Mouse (Mus musculus): ENCODE data around the gene AL607142.1. TPM values are rescaled to one million over a fixed set of nuclear protein-coding genes. Genes with fewer than 3 reads are reported as not detected.

AL607142.1 gene
- polyA plus RNA-seq, 1 experiment from 2014 or later = not detected

DNA sequence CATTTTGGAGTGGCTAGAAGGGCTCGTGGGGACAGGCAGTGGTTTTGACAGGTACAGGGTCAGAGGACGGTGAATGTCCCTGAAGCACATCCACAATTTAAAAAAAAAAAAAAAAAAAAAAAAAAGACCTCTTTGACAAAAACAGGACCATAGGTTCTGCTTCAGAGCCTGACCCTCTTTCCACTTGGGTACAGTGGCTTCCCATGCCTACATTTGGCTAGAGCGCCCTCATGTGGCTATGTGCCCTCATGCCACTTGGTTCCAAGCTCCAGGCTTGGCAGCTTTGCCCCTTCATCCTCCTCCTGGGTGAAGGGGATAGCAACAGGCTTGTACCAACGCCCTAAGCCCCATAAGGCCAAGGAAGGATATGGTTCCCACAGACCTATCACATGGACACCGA, 39.8 kb downstream of the AL607142.1 start:
- 54% methylated on average over 5 of the region's 5 CpGs for WGBS (ENCODE audit: missing documents)
- no peaks in the 10 kb centered on the region for H3K79me2 ChIP-seq (ENCODE audit: inconsistent target)

DNA sequence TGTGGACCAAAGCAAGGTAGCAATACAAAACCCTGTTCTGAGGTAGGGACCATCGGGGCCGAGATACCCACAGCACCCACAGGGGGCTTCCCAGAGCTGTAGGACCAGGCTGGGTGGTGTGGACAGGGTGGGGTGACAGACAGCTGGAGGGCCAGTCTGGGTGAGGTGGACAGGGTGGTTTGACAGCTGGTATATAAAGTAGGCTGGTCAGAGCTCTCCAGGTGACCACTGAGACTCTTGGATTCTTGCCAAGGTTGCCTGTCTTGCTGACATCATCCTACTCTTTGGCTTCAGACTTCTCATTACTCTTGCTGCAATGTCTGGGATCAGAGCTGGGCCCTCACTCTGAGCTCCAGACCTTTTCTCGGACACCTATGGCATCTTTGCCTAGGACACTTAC, 41.6 kb downstream of the AL607142.1 start:
- H3K4me3 ChIP-seq (ENCODE audit: inconsistent target) = no peak overlapping the region
- no peaks in the 10 kb centered on the region for H3K79me2 ChIP-seq (ENCODE audit: inconsistent target)
- no peak overlapping the region for H3K27ac ChIP-seq
- H3K36me3 ChIP-seq (ENCODE audit: inconsistent target) = no peaks in the 10 kb centered on the region
- 96% methylated on average over 3 of the region's 3 CpGs for WGBS (ENCODE audit: missing documents)

More for the DNA sequence above, 39.8 kb downstream of the AL607142.1 start:
- Histone ChIP-seq H3K36me3 (ENCODE audit: inconsistent target) (no peaks in the 10 kb centered on the region), H3K4me3 (ENCODE audit: inconsistent target) (no peak overlapping the region), H3K27ac (no peak overlapping the region)

DNA sequence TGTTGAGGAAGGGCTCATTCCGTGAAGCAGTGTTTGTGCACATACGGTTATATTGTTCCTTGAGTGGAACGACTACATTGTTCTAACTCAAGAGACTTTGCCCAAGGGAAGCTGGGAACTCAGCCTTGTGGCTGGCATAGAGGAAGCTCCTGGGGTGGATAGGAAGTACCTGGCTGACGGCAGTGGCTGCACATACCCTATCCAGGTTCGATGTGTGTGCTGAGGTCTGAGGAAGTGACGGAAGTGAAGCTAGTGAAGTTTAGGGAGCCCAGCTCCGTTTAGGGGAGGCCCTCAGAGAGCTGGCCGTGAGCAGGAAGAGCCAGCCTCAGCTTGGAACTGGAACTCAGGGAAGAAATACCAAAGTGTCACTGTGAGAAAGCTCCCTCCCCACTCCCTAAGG, 43.0 kb downstream of the AL607142.1 start:
- Histone ChIP-seq H3K36me3 (ENCODE audit: inconsistent target) (no peaks in the 10 kb centered on the region), H3K27ac (no peak overlapping the region), H3K4me3 (ENCODE audit: inconsistent target) (no peak overlapping the region), H3K79me2 (ENCODE audit: inconsistent target) (no peaks in the 10 kb centered on the region)
- WGBS (ENCODE audit: missing documents) = 40% methylated on average over 8 of the region's 8 CpGs

DNA sequence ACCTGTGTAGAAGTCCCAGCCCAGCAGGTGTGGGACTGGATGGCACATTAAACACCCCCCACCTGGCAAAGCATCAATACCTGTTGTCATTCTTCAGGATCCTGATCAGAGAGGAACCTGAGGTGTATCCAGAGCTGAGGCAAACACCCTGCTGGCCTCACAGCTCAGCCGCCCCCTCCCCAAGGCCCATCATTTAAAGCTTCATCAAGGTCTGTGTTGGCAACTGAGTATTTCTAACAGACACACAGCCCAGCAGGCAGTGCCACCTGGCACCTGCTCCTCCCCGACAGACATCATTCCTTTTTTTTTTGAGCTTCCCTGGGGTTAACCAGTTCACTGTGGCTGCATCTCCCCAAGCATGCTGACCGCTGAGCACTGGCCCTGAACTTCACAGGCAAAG, 50.7 kb downstream of the AL607142.1 start:
- Histone ChIP-seq H3K4me3 (ENCODE audit: inconsistent target) (no peak overlapping the region), H3K27ac (no peak overlapping the region), H3K36me3 (ENCODE audit: inconsistent target) (no peaks in the 10 kb centered on the region), H3K79me2 (ENCODE audit: inconsistent target) (no peaks in the 10 kb centered on the region)
- 94% methylated on average over 3 of the region's 3 CpGs for WGBS (ENCODE audit: missing documents)

DNA sequence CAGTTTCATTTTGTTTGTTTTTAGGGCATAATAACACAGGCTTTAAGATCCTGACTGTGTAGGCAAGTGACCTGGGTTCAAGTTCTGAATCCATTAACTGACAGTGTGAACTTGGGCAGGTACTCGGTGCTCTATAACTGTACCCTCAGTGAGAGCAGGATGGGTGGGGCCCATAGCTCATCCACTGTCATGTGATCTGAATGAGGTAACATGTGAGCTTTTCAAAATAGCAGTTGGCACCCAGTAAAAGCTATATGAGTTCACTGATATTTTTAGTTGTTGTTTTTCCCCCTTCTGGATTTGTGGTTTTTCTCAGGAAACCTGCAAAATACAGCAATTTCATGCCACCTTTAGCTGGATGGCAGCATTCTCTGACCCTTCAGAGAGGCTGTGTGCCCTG, 51.5 kb downstream of the AL607142.1 start:
- H3K27ac ChIP-seq = no peak overlapping the region
- 0% methylated on average over 1 of the region's 1 CpGs for WGBS (ENCODE audit: missing documents)
- no peak overlapping the region for H3K4me3 ChIP-seq (ENCODE audit: inconsistent target)
- no peaks in the 10 kb centered on the region for H3K79me2 ChIP-seq (ENCODE audit: inconsistent target)
- H3K36me3 ChIP-seq (ENCODE audit: inconsistent target) = no peaks in the 10 kb centered on the region

DNA sequence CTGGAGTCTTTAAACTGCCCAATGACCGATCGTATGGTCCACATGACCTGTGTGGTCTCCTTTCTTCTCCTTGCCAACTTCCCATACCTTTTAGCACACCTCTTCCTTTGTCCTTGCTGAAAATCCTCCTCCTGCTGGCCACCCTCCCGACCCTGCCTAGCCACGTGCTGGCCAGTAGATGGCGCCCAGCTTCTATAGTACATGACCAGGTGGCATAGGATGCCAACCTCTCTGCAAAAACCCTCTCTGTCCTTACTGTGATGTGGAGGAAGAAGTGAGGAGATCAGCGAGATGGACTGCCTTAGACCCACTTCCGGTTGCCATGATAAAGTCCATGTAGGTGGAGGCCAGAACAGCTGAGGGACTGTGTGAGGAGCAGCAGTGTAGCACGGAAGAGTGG, 55.5 kb downstream of the AL607142.1 start:
- no peaks in the 10 kb centered on the region for H3K36me3 ChIP-seq (ENCODE audit: inconsistent target)
- 26% methylated on average over 8 of the region's 8 CpGs for WGBS (ENCODE audit: missing documents)
- H3K4me3 ChIP-seq (ENCODE audit: inconsistent target) = no peak overlapping the region
- no peak overlapping the region for H3K27ac ChIP-seq
- no peaks in the 10 kb centered on the region for H3K79me2 ChIP-seq (ENCODE audit: inconsistent target)

DNA sequence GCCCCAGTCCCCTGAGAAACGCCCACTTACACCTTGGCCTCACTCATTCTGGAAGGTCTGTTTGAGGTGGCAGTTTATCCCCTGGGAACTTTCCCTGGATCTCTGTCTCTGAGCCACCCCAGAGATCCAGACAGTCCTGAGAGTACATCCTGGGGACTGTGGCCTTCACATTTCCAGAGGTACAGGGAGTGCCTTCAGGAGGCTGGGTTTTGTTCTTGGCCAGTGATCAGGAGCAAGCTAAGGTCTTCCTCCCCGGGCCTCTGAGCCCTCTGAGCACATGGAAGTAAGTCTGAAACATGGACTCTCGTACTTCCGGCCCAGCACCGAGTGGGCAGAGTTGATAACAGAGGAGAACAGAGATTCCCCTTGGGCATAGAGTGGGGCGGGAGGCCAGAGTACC, 59.9 kb downstream of the AL607142.1 start:
- Histone ChIP-seq H3K79me2 (ENCODE audit: inconsistent target) (no peaks in the 10 kb centered on the region), H3K4me3 (ENCODE audit: inconsistent target) (no peak overlapping the region), H3K36me3 (ENCODE audit: inconsistent target) (no peaks in the 10 kb centered on the region), H3K27ac (no peak overlapping the region)
- 84% methylated on average over 6 of the region's 6 CpGs for WGBS (ENCODE audit: missing documents)

DNA sequence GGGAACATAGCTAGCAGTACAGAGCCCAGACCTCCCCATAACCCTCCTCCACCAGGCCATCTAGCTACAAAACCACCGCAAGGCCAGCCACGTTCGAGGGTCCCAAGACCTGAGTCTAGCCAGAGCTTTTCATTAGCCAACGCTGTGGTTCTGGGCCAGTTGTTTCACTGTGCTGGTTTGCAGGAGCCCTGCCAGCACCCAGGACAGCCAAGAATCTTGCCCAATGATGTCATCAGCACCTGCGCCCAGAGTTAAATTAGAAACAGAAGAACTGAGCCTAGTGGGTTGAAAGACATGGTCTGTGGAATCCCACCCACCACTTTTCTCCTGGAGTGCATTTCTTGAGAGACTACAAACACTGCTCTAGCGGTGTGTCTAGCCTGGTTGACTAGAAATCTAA, 61.3 kb downstream of the AL607142.1 start:
- no peaks in the 10 kb centered on the region for H3K36me3 ChIP-seq (ENCODE audit: inconsistent target)
- H3K4me3 ChIP-seq (ENCODE audit: inconsistent target) = no peak overlapping the region
- no peaks in the 10 kb centered on the region for H3K79me2 ChIP-seq (ENCODE audit: inconsistent target)
- WGBS (ENCODE audit: missing documents) = 91% methylated on average over 6 of the region's 6 CpGs
- no peak overlapping the region for H3K27ac ChIP-seq

DNA sequence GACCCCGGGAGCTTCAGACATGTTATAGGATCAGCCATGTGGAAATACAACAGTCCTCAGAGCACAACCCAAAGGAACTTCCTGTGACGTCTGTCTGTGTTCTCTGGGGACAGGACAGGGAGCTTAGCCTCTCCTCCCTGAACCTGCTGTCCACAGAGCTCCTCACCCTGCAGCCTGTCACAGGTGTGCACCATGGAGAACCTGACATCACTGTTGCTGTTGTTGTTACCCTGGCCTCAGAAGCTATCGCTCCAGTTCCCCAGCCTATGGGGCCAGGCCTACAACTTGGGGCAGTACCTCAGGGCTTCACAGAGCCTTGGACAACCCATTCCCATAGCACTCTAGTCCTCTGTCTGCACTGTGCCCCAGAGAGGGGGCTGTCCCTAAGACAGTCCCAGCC, 62.5 kb downstream of the AL607142.1 start:
- Histone ChIP-seq H3K36me3 (ENCODE audit: inconsistent target) (no peaks in the 10 kb centered on the region), H3K4me3 (ENCODE audit: inconsistent target) (no peak overlapping the region), H3K27ac (no peak overlapping the region), H3K79me2 (ENCODE audit: inconsistent target) (no peaks in the 10 kb centered on the region)
- 98% methylated on average over 3 of the region's 3 CpGs for WGBS (ENCODE audit: missing documents)

DNA sequence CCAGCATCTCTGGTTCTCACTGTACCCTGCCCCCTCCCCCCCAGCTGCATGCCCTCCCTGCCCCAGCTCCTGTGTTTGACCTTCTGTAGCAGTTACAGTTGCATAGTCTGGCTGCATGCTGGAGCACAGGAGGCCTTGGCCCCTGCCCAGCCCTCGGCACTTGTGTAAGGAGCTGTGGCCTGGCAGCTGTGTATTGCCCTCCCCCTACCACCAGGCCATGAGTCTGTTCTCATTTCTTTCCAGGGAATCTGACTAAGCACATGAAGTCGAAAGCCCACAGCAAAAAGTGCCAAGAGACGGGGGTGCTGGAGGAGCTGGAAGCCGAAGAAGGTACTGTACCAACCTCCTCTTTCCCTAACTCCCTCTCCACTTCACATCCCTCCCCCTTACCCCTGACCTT, 63.2 kb downstream of the AL607142.1 start:
- H3K27ac ChIP-seq = no peak overlapping the region
- no peaks in the 10 kb centered on the region for H3K79me2 ChIP-seq (ENCODE audit: inconsistent target)
- H3K4me3 ChIP-seq (ENCODE audit: inconsistent target) = no peak overlapping the region
- no peaks in the 10 kb centered on the region for H3K36me3 ChIP-seq (ENCODE audit: inconsistent target)
- WGBS (ENCODE audit: missing documents) = 67% methylated on average over 4 of the region's 4 CpGs

DNA sequence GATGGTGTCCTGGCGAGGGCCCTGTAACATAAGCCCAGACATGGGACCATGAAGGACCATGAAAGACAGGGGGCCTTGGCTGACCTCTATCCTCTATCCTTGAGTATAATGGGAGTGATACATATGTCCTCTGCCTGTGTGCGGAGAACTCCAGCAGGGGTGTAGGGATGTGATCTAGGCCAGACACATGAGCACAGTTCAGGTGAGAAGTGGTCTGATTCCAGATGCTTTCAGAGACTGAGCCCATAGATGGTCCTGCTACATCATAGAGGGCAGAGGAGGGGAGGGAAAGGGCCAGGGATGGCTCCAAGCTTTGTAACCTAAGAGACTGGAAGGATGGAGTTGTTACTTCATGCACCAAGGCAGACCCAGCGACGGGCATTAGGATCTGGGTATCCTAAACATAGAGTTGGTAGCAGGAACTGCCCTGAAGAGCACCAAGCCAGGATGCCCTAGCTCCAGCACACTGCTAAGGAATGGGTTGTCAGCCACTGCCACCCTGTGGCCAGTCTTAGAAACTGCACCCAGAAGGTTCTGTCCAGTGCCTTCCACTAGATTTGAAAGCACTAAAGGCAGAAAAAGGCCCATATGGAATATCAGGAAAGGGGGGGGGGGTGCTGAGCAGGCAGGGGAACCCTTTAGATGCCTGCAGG, 64.6 kb downstream of the AL607142.1 start:
- H3K36me3 ChIP-seq (ENCODE audit: inconsistent target) = no peaks in the 10 kb centered on the region
- no peak overlapping the region for H3K4me3 ChIP-seq (ENCODE audit: inconsistent target)
- no peaks in the 10 kb centered on the region for H3K79me2 ChIP-seq (ENCODE audit: inconsistent target)
- WGBS (ENCODE audit: missing documents) = 53% methylated on average over 4 of the region's 4 CpGs
- no peak overlapping the region for H3K27ac ChIP-seq

DNA sequence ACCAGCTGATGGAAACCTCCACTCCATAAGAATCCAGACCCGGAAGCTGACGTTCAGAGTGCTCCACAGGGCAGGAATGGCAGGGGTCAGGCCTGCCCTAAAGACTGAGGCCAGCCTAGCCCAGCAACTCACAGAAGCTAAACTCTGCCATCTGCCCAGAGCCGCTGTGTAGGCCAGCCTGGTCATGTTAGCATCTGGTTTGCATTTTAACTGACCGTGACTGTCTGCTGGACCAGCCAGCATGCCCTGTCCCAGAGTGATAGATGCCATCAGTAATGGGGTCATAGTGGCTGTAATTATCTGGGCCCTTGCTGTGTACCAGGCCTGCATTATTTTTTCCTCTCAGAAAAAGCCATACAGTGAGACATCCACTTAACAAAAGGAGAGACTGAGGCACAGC, 66.1 kb downstream of the AL607142.1 start:
- WGBS (ENCODE audit: missing documents) = 91% methylated on average over 4 of the region's 4 CpGs

DNA sequence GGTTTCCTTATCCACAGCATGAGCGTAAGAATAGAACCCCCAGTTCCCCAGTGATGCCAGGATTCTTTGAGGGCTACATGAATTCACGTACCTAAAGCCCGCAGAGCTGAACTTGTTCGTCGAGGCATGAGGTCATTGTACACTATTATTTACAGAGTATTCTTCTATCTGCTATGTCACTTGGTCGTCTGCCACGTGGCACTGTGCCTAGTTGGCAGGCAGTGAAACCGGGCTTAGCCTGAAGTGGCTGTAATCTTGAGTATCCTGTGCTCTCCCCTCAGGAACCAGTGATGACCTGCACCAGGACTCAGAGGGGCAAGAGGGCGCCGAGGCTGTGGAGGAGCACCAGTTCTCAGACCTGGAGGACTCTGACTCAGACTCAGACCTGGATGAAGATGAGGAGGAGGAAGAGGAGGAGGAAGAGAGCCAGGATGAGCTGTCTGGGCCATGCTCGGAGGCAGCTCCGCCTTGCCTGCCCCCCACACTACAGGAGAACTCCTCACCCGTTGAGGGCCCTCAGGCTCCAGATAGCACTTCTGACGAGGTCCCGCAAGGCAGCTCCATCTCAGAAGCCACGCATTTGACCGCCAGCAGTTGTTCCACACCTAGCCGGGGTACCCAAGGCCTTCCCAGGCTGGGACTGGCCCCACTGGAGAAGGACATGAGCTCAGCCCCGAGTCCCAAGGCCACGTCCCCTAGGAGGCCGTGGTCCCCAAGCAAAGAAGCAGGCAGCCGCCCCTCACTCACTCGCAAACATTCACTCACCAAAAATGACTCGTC, 66.8 kb downstream of the AL607142.1 start:
- Histone ChIP-seq H3K4me3 (ENCODE audit: inconsistent target) (no peak overlapping the region), H3K27ac (no peak overlapping the region), H3K36me3 (ENCODE audit: inconsistent target) (no peaks in the 10 kb centered on the region), H3K79me2 (ENCODE audit: inconsistent target) (no peaks in the 10 kb centered on the region)
- 89% methylated on average over 24 of the region's 24 CpGs for WGBS (ENCODE audit: missing documents)

More for the DNA sequence above, 66.1 kb downstream of the AL607142.1 start:
- H3K4me3 ChIP-seq (ENCODE audit: inconsistent target) = no peak overlapping the region
- no peaks in the 10 kb centered on the region for H3K79me2 ChIP-seq (ENCODE audit: inconsistent target)
- H3K27ac ChIP-seq = no peak overlapping the region
- H3K36me3 ChIP-seq (ENCODE audit: inconsistent target) = no peaks in the 10 kb centered on the region

DNA sequence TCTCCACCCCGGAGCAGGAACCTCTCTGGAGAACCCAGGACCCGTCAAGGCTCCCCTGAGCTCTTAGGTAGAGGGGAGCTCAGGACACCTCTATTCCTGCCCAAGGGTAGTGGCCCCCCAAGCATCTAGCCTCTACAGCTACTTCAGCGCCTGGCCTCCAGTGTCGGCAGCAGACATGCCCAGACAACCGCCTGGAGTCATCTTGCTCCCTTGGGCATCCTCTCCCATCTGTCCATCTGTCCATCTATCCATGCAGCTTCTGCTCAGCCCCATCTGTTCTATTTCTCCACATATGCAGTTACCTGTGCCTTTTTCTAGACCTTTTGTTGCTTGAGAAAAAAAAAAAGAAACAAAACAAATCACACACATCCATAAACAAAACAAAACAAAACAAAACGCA, 69.4 kb downstream of the AL607142.1 start:
- H3K4me3 ChIP-seq (ENCODE audit: inconsistent target) = no peak overlapping the region
- WGBS (ENCODE audit: missing documents) = 95% methylated on average over 6 of the region's 6 CpGs
- no peak overlapping the region for H3K27ac ChIP-seq
- no peaks in the 10 kb centered on the region for H3K36me3 ChIP-seq (ENCODE audit: inconsistent target)
- H3K79me2 ChIP-seq (ENCODE audit: inconsistent target) = no peaks in the 10 kb centered on the region

DNA sequence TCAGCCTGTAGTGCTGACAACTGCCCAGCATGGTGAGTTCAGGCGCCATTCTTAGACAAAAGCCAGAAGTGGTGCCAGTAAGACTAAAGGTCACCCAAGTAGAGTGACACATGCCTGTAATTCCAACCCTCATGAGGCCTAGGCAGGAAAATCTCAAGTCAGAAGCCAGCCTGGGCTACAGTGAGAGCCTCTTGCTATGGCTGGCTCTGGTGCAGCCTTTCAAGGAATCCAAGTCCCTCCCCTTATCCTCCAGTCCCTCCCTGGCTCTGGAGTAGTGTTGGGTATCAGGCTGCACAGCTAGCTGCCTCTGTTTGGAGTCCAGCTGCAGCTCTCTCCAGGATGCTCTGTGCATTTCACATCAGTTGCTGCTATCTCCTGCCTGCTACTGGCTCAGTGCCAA, 77.0 kb downstream of the AL607142.1 start:
- 94% methylated on average over 1 of the region's 1 CpGs for WGBS (ENCODE audit: missing documents)
- H3K27ac ChIP-seq = no peak overlapping the region
- H3K79me2 ChIP-seq (ENCODE audit: inconsistent target) = no peaks in the 10 kb centered on the region
- H3K36me3 ChIP-seq (ENCODE audit: inconsistent target) = no peaks in the 10 kb centered on the region
- H3K4me3 ChIP-seq (ENCODE audit: inconsistent target) = no peak overlapping the region

All from macrophage (primary cell).